In the genomic region with DNA sequence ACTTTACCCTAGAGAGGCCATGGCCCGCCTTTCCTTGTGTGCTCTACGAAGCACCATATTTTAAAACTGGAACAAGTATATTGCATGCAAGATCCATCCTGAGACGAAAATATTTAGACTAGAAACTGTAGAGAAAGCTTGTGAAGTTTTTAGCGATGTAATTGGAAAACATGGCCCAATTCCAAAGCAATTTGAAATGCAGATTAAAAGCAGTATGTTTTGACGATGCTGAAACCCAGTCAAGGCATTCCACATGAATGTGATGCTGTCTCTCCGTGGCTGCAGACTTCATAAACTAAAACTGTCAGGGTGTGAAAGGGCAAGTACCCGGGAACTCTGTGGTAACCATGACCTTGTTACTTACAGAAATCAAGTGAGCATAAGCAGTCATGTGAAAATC, we compare ENCODE assay signal across 31 mouse cellular contexts.
DNase-seq lines count a peak whose midpoint lies in the region; ATAC-seq and TF ChIP-seq lines count a peak whose summit lies in the region.
"Had no signal": no experiment of that assay in that cellular context is flagged by ENCODE, and none has a peak within 500 bp of the region (broad histone marks: within the 10 kb centered on the region; RNA-seq: fewer than 3 reads in every experiment).

No protein-coding gene starts in this region.

- no peaks in the 10 kb centered on the region for H3K9me3 ChIP-seq in forebrain, embryonic 14.5 days (replicated peaks; ENCODE audit: control insufficient read depth, low read length)
- H3K9me3 ChIP-seq in forebrain, embryonic 11.5 days (ENCODE audit: control insufficient read depth, low read length): no peaks in the 10 kb centered on the region
- H3K9me3 ChIP-seq: heart, embryonic 13.5 days; liver, embryonic 12.5 days; midbrain, embryonic 13.5 days had no signal

- H3K9ac ChIP-seq in forebrain, embryonic 14.5 days (ENCODE audit: low read length): no peak overlapping the region
- H3K9ac ChIP-seq in forebrain, embryonic 11.5 days (ENCODE audit: low read length): no peak overlapping the region
- H3K9ac ChIP-seq: heart, embryonic 13.5 days; liver, embryonic 12.5 days; liver, postnatal 0 days; midbrain, embryonic 13.5 days had no signal

- no peaks in the 10 kb centered on the region for H3K4me1 ChIP-seq in forebrain, embryonic 14.5 days (ENCODE audit: control insufficient read depth, insufficient read depth, low read length)
- no peaks in the 10 kb centered on the region for H3K4me1 ChIP-seq in forebrain, embryonic 11.5 days (replicated peaks; ENCODE audit: control insufficient read depth, insufficient read depth, low read length)
- H3K4me1 ChIP-seq in kidney, adult 2 months (ENCODE audit: control insufficient read depth, insufficient read depth, low read length): no peaks in the 10 kb centered on the region; the same call in 1 of the 2 replicates
- H3K4me1 ChIP-seq: heart, embryonic 13.5 days; liver, embryonic 12.5 days; midbrain, embryonic 13.5 days had no signal

- no peak for ATAC-seq in forebrain, embryonic 14.5 days
- ATAC-seq in forebrain, embryonic 11.5 days (replicated peaks; ENCODE audit: low FRiP score): no peak
- ATAC-seq: hindbrain, embryonic 16.5 days; liver, embryonic 12.5 days; liver, postnatal 0 days; lung, postnatal 0 days; midbrain, embryonic 13.5 days; Patski had no signal

- WGBS in forebrain, embryonic 14.5 days: 49% methylated on average over 7 of the region's 7 CpGs
- WGBS in forebrain, embryonic 11.5 days: 79% methylated on average over 7 of the region's 7 CpGs
- WGBS in kidney, adult 2 months: 40% methylated on average over 7 of the region's 7 CpGs

- H3K4me2 ChIP-seq in forebrain, embryonic 14.5 days (ENCODE audit: low read length): no peak overlapping the region
- no peak overlapping the region for H3K4me2 ChIP-seq in forebrain, embryonic 11.5 days (ENCODE audit: low read depth, low read length, severe bottlenecking)
- H3K4me2 ChIP-seq in myocyte (ENCODE audit: low read depth): peak overlapping the region; percentile 14
- H3K4me2 ChIP-seq: heart, embryonic 13.5 days; liver, embryonic 12.5 days; midbrain, embryonic 13.5 days had no signal

- no peak for TF ChIP-seq CTCF in kidney, adult 2 months (conservative IDR thresholded peaks at IDR 0.05; ENCODE audit: insufficient read depth, insufficient read length, low read depth, low read length)

- no peak for TF ChIP-seq POLR2A in kidney, adult 2 months (IDR thresholded peaks at IDR 0.05; ENCODE audit: low read depth, low read length)
- no peak for TF ChIP-seq POLR2A in myocyte (IDR thresholded peaks at IDR 0.05; ENCODE audit: insufficient read length, low read depth)

- no peak overlapping the region for H3K4me3 ChIP-seq in forebrain, embryonic 14.5 days (ENCODE audit: low read depth, low read length)
- no peak overlapping the region for H3K4me3 ChIP-seq in forebrain, embryonic 11.5 days (ENCODE audit: low read depth, low read length)
- H3K4me3 ChIP-seq in kidney, adult 2 months (ENCODE audit: insufficient read depth, low read depth, low read length): no peak overlapping the region
- H3K4me3 ChIP-seq in myocyte: no peak overlapping the region
- H3K4me3 ChIP-seq: heart, adult 2 months; heart, embryonic 13.5 days; liver, embryonic 12.5 days; midbrain, embryonic 13.5 days had no signal

- H3K27ac ChIP-seq in forebrain, embryonic 14.5 days (ENCODE audit: low read depth, low read length): no peak overlapping the region
- H3K27ac ChIP-seq in forebrain, embryonic 11.5 days (ENCODE audit: low read depth, low read length): no peak overlapping the region
- H3K27ac ChIP-seq in kidney, adult 2 months (ENCODE audit: insufficient read depth, low read depth, low read length): no peak overlapping the region
- H3K27ac ChIP-seq: heart, adult 2 months; heart, embryonic 13.5 days; kidney, postnatal 0 days; liver, embryonic 12.5 days; macrophage; midbrain, embryonic 13.5 days; stomach, postnatal 0 days had no signal

- H3K36me3 ChIP-seq in forebrain, embryonic 14.5 days (ENCODE audit: control insufficient read depth, insufficient read depth, low read length): no peaks in the 10 kb centered on the region
- H3K36me3 ChIP-seq in forebrain, embryonic 11.5 days (ENCODE audit: control insufficient read depth, insufficient read depth, low read length): no peaks in the 10 kb centered on the region
- no peaks in the 10 kb centered on the region for H3K36me3 ChIP-seq in kidney, adult 2 months (ENCODE audit: control insufficient read depth, insufficient read depth, low read length)
- H3K36me3 ChIP-seq in myocyte (ENCODE audit: control insufficient read depth, insufficient read depth): no peaks in the 10 kb centered on the region
- H3K36me3 ChIP-seq: heart, embryonic 13.5 days; liver, embryonic 12.5 days; midbrain, embryonic 13.5 days had no signal

- H3K79me2 ChIP-seq in myocyte (ENCODE audit: control insufficient read depth, insufficient read depth): no peaks in the 10 kb centered on the region

- H3ac ChIP-seq in myocyte (ENCODE audit: control insufficient read depth, insufficient read length): no peak overlapping the region

- DNase-seq in forebrain, embryonic 14.5 days (ENCODE audit: low spot score): peak; percentile 65
- DNase-seq in forebrain, embryonic 11.5 days (ENCODE audit: low spot score): no peak
- DNase-seq in kidney, adult 2 months: peak; percentile 21
- DNase-seq in kidney, adult 8-10 months: no peak
- no peak for DNase-seq in ovary, postnatal 14 days (ENCODE audit: low spot score)
- DNase-seq in adrenal gland, postnatal 36 days: no peak
- DNase-seq: adrenal gland, postnatal 14 days; cerebellum, adult 8-10 months; cerebellum, postnatal 25 days; gastrocnemius, postnatal 36 days; heart, adult 2 months; heart, postnatal 10 days; kidney, adult 18-20 months; kidney, postnatal 4 days; layer of hippocampus, postnatal 36 days; left cerebral cortex, postnatal 4 days; liver, postnatal 0 days; right cerebral cortex, adult 18-20 months; spleen, adult 18-20 months; thymus, adult 2 months; thymus, postnatal 36 days had no signal

- no peaks in the 10 kb centered on the region for H3K27me3 ChIP-seq in forebrain, embryonic 14.5 days (replicated peaks; ENCODE audit: control insufficient read depth, insufficient read depth, low read length)
- no peaks in the 10 kb centered on the region for H3K27me3 ChIP-seq in forebrain, embryonic 11.5 days (ENCODE audit: control insufficient read depth, insufficient read depth, low read length)
- no peaks in the 10 kb centered on the region; the same call in 1 of the 2 replicates for H3K27me3 ChIP-seq in kidney, adult 2 months (replicated peaks; ENCODE audit: control insufficient read depth, insufficient read depth, low read length)
- H3K27me3 ChIP-seq in myocyte (ENCODE audit: control insufficient read depth, insufficient read depth, insufficient read length): no peaks in the 10 kb centered on the region
- H3K27me3 ChIP-seq: heart, embryonic 13.5 days; liver, embryonic 12.5 days; midbrain, embryonic 13.5 days; Patski had no signal

TF ChIP-seq in myocyte, 11 proteins besides CTCF, POLR2A, EP300 and RAD21:
- TF ChIP-seq REST (IDR thresholded peaks at IDR 0.05; ENCODE audit: insufficient read depth, insufficient read length): no peak
- TF ChIP-seq CEBPB (IDR thresholded peaks at IDR 0.05; ENCODE audit: insufficient read depth, poor library complexity, severe bottlenecking): no peak
- TF ChIP-seq POLR2AphosphoS2 (IDR thresholded peaks at IDR 0.05; ENCODE audit: insufficient read length, low read depth): no peak
- no peak for TF ChIP-seq USF1 (IDR thresholded peaks at IDR 0.05; ENCODE audit: low read depth)
- TF ChIP-seq MYOG (IDR thresholded peaks at IDR 0.05; ENCODE audit: control insufficient read depth in 1 of 3, insufficient read depth in 1 of 3, insufficient read length in 2 of 3, low read depth in 2 of 3): no peak
- TF ChIP-seq TCF3 (IDR thresholded peaks at IDR 0.05; ENCODE audit: insufficient read length, low read depth): no peak
- TF ChIP-seq E2F4 (IDR thresholded peaks at IDR 0.05; ENCODE audit: insufficient read depth): no peak
- TF ChIP-seq TCF12 (IDR thresholded peaks at IDR 0.05; ENCODE audit: insufficient read depth, poor library complexity, severe bottlenecking): no peak
- no peak for TF ChIP-seq MAX (IDR thresholded peaks at IDR 0.05; ENCODE audit: low read depth)
- TF ChIP-seq MYOD1 (IDR thresholded peaks at IDR 0.05; ENCODE audit: control insufficient read depth in 1 of 3, insufficient read length in 2 of 3, low read depth in 2 of 3): no peak
- TF ChIP-seq SRF (IDR thresholded peaks at IDR 0.05; ENCODE audit: control insufficient read depth, insufficient read length, low read depth): no peak

Comparison
In these comparisons a context has a peak if more than half of its experiments do, and no peak if none do; other contexts are left out.
1. DNase-seq: peak in forebrain, embryonic 14.5 days (single experiment) and kidney, adult 2 months (single experiment); none in forebrain, embryonic 11.5 days (single experiment), kidney, adult 8-10 months (0 of 2), ovary, postnatal 14 days (single experiment) and adrenal gland, postnatal 36 days (0 of 2).